Mouse (Mus musculus) adrenal gland, adult 18-20 months (tissue): Measurements from ENCODE around the gene Gtpbp3. TPM values are rescaled to one million over a fixed set of nuclear protein-coding genes. Genes with fewer than 3 reads are reported as not detected.
A peak's percentile ranks its signal among the peaks of the same experiment; 100 is the strongest.

Source experiments
- DNase-seq, 2 experiments: peaks; one replicate each; pipeline ENCODE4 v3.0.0; 2021 to 2022; ENCODE audit warnings: low spot score in 2 of 2
- total RNA-seq, 2 experiments: library from RNA; stranded (reverse); gene quantifications; 1 replicate in 1 of 2; 2 replicates in 1 of 2; pipeline ENCODE4 v1.2.3; 2021

Gtpbp3 gene
- total RNA-seq, 2 experiments from 2014 or later, result 19.0 to 22.8 TPM

- peak; percentile 89 to 91 for DNase-seq
These were observed 19.0 kb upstream of the Gtpbp3 start, which contains the start of gene Dda1 for GRCm38 (mm10) chr8:71468916-71469315. Dda1 (plus strand) TSS chr8:71469199.

- no peak for DNase-seq
These were observed 18.5 kb upstream of the Gtpbp3 start for GRCm38 (mm10) chr8:71469411-71469810.

GRCm38 (mm10) chr8:71470146-71470912, 17.6 kb upstream of the Gtpbp3 start:
- no peak for DNase-seq

DNA sequence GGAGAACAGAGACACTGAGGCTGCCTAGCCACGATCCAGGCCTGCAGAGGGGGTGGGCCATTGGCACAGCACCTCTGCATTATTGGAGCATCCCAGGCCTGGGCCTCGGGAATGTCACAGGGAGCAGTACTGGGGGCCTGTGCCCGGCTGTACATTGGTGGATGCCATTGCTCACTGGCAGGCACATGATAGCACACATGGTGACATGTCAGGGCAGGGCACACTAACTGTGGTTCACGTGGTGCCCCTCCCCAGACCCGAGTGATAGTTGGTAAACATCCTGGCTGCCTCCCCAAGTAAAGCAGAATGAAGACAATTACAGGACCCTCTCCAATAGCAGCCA, 17.0 kb upstream of the Gtpbp3 start:
- DNase-seq, result no peak

GRCm38 (mm10) chr8:71471861-71472260, 16.0 kb upstream of the Gtpbp3 start:
- no peak for DNase-seq

DNA sequence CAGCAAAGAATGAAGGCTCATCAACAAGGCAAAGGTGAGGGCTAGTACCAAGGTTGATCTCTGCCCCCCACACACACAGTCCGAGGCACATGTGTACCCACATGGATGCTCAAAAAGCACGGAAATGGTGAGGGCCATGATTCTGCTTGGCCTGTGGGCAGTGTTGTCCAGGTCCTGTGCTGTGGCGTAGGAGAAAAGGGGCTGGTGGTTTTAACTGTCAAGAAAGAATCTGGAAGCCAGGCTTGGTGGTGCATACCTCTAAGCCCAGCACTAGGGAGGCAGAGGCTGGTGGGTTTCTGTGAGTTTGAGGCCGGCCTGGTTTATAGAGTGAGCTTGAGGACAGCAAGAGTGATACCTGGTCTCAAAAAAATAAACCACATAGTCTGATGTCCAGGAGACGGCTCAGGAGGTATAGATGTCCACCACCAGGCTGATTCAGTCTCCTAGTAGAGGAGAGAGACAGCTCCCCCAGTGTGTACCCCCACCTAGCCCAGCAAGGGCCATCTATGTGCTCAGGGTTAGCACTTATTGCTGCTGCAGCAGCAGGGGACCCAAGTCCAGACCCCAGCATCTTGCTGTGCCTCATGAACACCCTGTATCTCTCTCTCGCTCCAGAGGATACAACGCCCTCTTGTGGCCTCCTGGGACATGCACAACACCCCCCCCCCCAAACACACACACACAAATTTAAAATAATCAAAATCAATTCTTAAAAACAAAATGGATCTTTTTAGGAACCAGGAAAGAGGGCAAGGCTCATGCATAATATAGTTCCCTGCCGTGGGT, 15.1 kb upstream of the Gtpbp3 start:
- DNase-seq, result no peak

DNA sequence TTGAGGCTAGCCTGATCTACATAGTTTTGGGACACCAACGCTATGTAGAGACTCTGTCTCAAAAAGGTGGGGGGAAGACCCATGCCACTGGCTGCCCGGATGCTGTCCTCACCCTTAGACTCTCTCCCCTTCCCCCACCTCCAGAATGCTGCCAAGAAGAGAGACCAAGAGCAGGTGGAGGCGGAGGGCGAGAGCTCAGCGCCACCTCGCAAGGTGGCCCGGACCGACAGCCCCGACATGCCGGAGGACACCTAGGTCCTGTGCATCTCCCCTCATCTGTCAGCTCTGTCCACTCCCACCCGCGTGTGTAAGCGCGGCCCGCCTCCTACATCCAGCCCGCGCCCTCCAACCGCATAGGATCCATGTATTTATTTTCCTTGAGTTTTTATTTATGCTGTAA, 13.6 kb upstream of the Gtpbp3 start:
- DNase-seq, result no peak

GRCm38 (mm10) chr8:71474785-71475701, 12.9 kb upstream of the Gtpbp3 start:
- DNase-seq, result no peak

GRCm38 (mm10) chr8:71475702-71476075, 12.2 kb upstream of the Gtpbp3 start:
- DNase-seq, result no peak

- peak; percentile 84 for DNase-seq
These were observed 11.6 kb upstream of the Gtpbp3 start for GRCm38 (mm10) chr8:71476099-71476940.

DNA sequence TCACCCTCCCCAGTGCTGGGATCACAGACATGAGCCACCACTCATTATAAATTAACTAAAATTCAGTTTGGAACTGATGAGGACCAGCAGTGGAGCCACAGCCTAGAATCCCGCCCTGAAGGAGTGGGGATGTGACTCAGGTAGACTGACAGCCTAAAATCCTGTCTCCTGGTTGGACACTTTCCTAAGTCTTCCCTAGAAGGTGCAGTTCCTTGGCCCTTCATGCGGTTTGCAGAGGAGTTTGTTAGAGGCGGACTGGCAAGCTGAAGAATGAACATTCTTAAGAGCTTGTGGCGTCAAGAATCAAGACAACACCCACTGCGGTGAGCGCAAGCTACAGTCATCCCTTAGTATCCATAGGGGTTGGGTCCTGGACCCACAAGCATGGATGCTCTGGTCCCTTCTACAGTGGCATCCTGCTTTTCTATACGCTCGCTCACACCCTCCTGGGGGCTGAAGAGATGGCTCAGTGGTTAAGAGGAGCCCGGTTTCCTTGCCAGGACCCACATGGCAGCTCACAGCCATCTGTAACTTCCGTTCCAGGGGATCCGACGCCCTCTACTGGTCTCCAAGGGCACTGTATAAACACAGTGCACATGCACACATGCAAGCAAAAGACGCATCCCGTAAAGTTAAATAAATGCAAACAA, 10.6 kb upstream of the Gtpbp3 start:
- no peak for DNase-seq

DNA sequence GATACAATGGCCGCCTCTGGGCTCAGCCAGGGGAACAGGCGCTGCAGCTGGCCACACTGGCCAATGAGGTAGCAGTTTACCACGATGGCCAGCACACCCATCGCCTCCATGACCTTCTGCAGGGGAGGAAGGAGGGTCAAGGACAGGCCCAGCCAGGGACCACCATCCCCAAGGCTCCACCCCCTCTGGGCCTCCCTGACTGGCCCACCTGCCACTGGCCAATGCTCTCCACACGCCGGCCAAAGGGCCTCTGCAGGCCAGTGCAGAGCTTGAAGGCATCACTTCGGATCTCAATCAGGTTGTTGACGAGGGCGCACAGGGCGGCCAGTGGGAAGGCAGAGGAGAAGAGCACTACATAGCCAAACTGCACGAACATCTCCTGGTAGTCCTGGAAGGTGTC, 9.0 kb upstream of the Gtpbp3 start:
- no peak for DNase-seq

DNA sequence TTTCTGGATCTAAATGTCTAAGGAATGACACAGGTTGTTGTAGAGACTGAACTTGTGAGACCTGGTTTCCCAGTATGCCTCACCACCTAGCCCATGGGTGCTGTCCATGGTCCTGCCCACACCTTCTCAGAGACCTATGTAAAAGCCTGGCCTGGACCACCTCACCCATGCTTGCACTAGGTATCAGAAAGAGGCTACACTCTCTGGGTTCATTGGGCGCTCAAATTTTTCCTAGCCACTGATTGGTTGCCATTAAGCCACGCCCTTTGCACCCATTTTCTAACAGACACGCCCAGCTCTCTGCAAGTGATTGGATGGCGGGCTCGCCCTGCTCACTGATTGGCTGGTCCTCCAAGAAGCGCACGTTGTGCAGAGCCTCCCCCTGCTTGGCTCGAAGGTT, 4.0 kb upstream of the Gtpbp3 start:
- no peak for DNase-seq

DNA sequence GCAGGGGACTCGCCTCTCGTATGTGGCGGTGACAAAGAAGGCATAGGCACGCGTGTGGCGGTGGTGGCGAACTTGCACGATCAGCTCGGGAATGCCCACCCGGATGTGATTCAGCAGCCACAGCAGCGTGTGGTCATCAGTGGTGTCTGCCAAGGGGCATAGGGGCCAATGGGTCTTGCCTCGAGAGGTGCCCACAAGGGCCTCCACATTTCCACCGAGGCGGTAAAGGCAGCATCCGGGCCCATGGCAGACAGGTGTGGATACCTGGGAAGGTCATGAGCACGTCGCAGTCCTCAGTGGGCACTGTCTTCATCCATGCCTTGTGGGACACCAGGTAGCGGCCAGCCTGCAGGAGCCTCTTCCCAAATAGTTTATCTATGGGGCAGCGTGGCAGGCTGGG, 3.2 kb upstream of the Gtpbp3 start:
- DNase-seq, result no peak

- peak; percentile 75 to 77 for DNase-seq
These were observed 2.5 kb upstream of the Gtpbp3 start, which contains the start of gene Ano8 for GRCm38 (mm10) chr8:71485142-71486135. Ano8 (minus strand) TSS chr8:71485963.

- no peak for DNase-seq
These were observed 1.8 kb upstream of the Gtpbp3 start for GRCm38 (mm10) chr8:71486136-71486529.

- peak; percentile 80 to 81 for DNase-seq
These were observed 551 bp downstream of the Gtpbp3 start for GRCm38 (mm10) chr8:71488454-71488853.

- DNase-seq, result peak; percentile 85 to 89
These were observed 7.1 kb downstream of the Gtpbp3 start for GRCm38 (mm10) chr8:71495039-71495438.

DNA sequence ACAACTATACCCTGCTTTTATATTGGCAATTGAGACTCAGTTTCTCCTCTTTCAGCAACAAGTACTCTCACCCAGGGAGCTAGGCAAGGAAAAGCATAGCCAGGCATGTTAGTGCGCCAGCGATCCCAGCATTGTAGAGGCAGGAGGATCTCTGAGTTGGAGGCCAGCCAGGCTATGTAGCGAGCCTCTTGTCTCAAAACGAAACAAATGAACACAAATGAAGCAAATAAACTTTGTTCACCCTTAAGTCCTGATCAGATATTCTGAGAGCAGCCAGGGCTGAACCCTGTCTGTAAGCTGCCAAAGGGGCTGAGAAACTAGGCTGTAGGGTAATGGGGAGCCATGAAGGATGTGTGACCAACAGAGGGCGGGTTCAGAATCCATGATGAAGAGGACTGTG, 7.9 kb downstream of the Gtpbp3 start:
- no peak for DNase-seq
